Mouse (Mus musculus): ENCODE measurements at regions not wholly inside any gene's neighbourhood (a gene's known extent, or its start where the extent isn't known, plus 50 kb on each side); places are given as distances from the start of the nearest gene placed in this dataset.

GRCm38 (mm10) chr13:110895349-110895748 lies 359.5 kb upstream of the Actbl2 start:
- H3K27ac ChIP-seq (ENCODE audit: insufficient read depth, low read depth): no peak overlapping the region
- H3K36me3 ChIP-seq (replicated peaks in 1 of 2; ENCODE audit: control insufficient read depth in 1 of 2, insufficient read depth in 1 of 2, low read length in 1 of 2): no peaks in the 10 kb centered on the region
- in situ Hi-C loops (cut with MboI; ENCODE audit: low pct_ligation_motif_present, low pct_unique_long_range_greater_than_20kb, low sequenced_read_pairs): no loop called here
- no peak overlapping the region for H3K9ac ChIP-seq (ENCODE audit: insufficient read depth, low read depth)
- no peak overlapping the region for H3K4me2 ChIP-seq (ENCODE audit: insufficient read depth, low read depth, poor library complexity, severe bottlenecking)
- H3K27me3 ChIP-seq (replicated peaks): no peaks in the 10 kb centered on the region
- TF ChIP-seq CHD1 (IDR thresholded peaks at IDR 0.05; ENCODE audit: low read depth, low read length): no peak
- TF ChIP-seq ZMIZ1 (IDR thresholded peaks at IDR 0.05; ENCODE audit: low read depth, low read length): no peak
- TF ChIP-seq CTCF (conservative IDR thresholded peaks at IDR 0.05 in 1 of 2, IDR thresholded peaks at IDR 0.05 in 1 of 2; ENCODE audit: low read depth in 2 of 2, low read length in 2 of 2): no peak
- no peak for TF ChIP-seq ZC3H11A (IDR thresholded peaks at IDR 0.05; ENCODE audit: low read depth, low read length)
- TF ChIP-seq CHD2 (IDR thresholded peaks at IDR 0.05; ENCODE audit: low read length): no peak
- no peak for TF ChIP-seq JUND (conservative IDR thresholded peaks at IDR 0.05; ENCODE audit: low read depth, low read length)
- TF ChIP-seq MAFK (IDR thresholded peaks at IDR 0.05; ENCODE audit: insufficient replicate concordance, low read length): no peak
- no peak for TF ChIP-seq ETS1 (conservative IDR thresholded peaks at IDR 0.05; ENCODE audit: low read depth, low read length)
- TF ChIP-seq GABPA (IDR thresholded peaks at IDR 0.05; ENCODE audit: insufficient replicate concordance, low read depth, low read length): no peak
- no peak for TF ChIP-seq MAZ (IDR thresholded peaks at IDR 0.05; ENCODE audit: low read depth, low read length)
- no peak for TF ChIP-seq UBTF (IDR thresholded peaks at IDR 0.05; ENCODE audit: low read depth, low read length)
- TF ChIP-seq NRF1 (IDR thresholded peaks at IDR 0.05; ENCODE audit: low read depth, low read length): no peak
- dilution Hi-C loops (cut with MboI; ENCODE audit: extremely low pct_ligation_motif_present, extremely low pct_unique_long_range_greater_than_20kb, low sequenced_read_pairs): no loop called here
- no peaks in the 10 kb centered on the region for H3K79me2 ChIP-seq (replicated peaks; ENCODE audit: control insufficient read depth, extremely low read depth, insufficient read depth, poor library complexity, severe bottlenecking)
- H3K4me1 ChIP-seq (ENCODE audit: control insufficient read depth in 1 of 2, insufficient read depth in 2 of 2): no peaks in the 10 kb centered on the region; a peak in 1 of 4 replicates
- no peak overlapping the region for H3K4me3 ChIP-seq (replicated peaks in 1 of 3; ENCODE audit: low read depth in 2 of 3, low read length in 2 of 3, poor library complexity in 1 of 3)
- DNase-seq (ENCODE audit: extremely low read depth): no peak
- no peaks in the 10 kb centered on the region for H3K9me3 ChIP-seq (replicated peaks; ENCODE audit: low read length)

- no peak for TF ChIP-seq NRF1 (IDR thresholded peaks at IDR 0.05; ENCODE audit: low read depth, low read length)
- no peak for TF ChIP-seq CHD1 (IDR thresholded peaks at IDR 0.05; ENCODE audit: low read depth, low read length)
- no peak for TF ChIP-seq RAD21 (IDR thresholded peaks at IDR 0.05; ENCODE audit: low read depth, low read length)
- Histone ChIP-seq H3K9me3 (replicated peaks; ENCODE audit: low read length) (no peaks in the 10 kb centered on the region), H3K36me3 (replicated peaks in 1 of 2; ENCODE audit: control insufficient read depth in 1 of 2, insufficient read depth in 1 of 2, low read length in 1 of 2) (no peaks in the 10 kb centered on the region), H3K4me3 (replicated peaks in 1 of 3; ENCODE audit: low read depth in 2 of 3, low read length in 2 of 3, poor library complexity in 1 of 3) (no peak overlapping the region), H3K27me3 (replicated peaks) (no peaks in the 10 kb centered on the region), H3K4me1 (ENCODE audit: control insufficient read depth in 1 of 2, insufficient read depth in 2 of 2) (no peaks in the 10 kb centered on the region; a peak in 1 of 4 replicates), H3K27ac (ENCODE audit: insufficient read depth, low read depth) (no peak overlapping the region), H3K9ac (ENCODE audit: insufficient read depth, low read depth) (no peak overlapping the region), H3K79me2 (replicated peaks; ENCODE audit: control insufficient read depth, extremely low read depth, insufficient read depth, poor library complexity, severe bottlenecking) (no peaks in the 10 kb centered on the region), H3K4me2 (ENCODE audit: insufficient read depth, low read depth, poor library complexity, severe bottlenecking) (no peak overlapping the region)
- in situ Hi-C loops (cut with MboI; ENCODE audit: low pct_ligation_motif_present, low pct_unique_long_range_greater_than_20kb, low sequenced_read_pairs): no loop called here
- DNase-seq (ENCODE audit: extremely low read depth): no peak
- dilution Hi-C loops (cut with MboI; ENCODE audit: extremely low pct_ligation_motif_present, extremely low pct_unique_long_range_greater_than_20kb, low sequenced_read_pairs): no loop called here
Observed at GRCm38 (mm10) chr13:110895900-110896299, 358.9 kb upstream of the Actbl2 start.

GRCm38 (mm10) chr13:110897621-110898020 lies 357.2 kb upstream of the Actbl2 start:
- no peaks in the 10 kb centered on the region for H3K36me3 ChIP-seq (replicated peaks in 1 of 2; ENCODE audit: control insufficient read depth in 1 of 2, insufficient read depth in 1 of 2, low read length in 1 of 2)
- no peak for DNase-seq (ENCODE audit: extremely low read depth)
- H3K27ac ChIP-seq (ENCODE audit: insufficient read depth, low read depth): no peak overlapping the region
- H3K79me2 ChIP-seq (replicated peaks; ENCODE audit: control insufficient read depth, extremely low read depth, insufficient read depth, poor library complexity, severe bottlenecking): no peaks in the 10 kb centered on the region
- TF ChIP-seq USF1 (IDR thresholded peaks at IDR 0.05; ENCODE audit: low read depth, low read length): no peak
- no peak for TF ChIP-seq ZC3H11A (IDR thresholded peaks at IDR 0.05; ENCODE audit: low read depth, low read length)
- no peak for TF ChIP-seq MYC (IDR thresholded peaks at IDR 0.05; ENCODE audit: low read depth, low read length)
- no peak for TF ChIP-seq EP300 (IDR thresholded peaks at IDR 0.05; ENCODE audit: low read length)
- TF ChIP-seq JUN (IDR thresholded peaks at IDR 0.05; ENCODE audit: insufficient read depth, low read depth, low read length): no peak
- TF ChIP-seq MAFK (IDR thresholded peaks at IDR 0.05; ENCODE audit: insufficient replicate concordance, low read length): no peak
- no peak for TF ChIP-seq KAT2A (IDR thresholded peaks at IDR 0.05; ENCODE audit: insufficient replicate concordance, low read length)
- TF ChIP-seq POLR2AphosphoS2 (IDR thresholded peaks at IDR 0.05; ENCODE audit: low read depth, low read length): no peak
- no peaks in the 10 kb centered on the region; a peak in 1 of 4 replicates for H3K4me1 ChIP-seq (ENCODE audit: control insufficient read depth in 1 of 2, insufficient read depth in 2 of 2)
- no peaks in the 10 kb centered on the region for H3K9me3 ChIP-seq (replicated peaks; ENCODE audit: low read length)
- dilution Hi-C loops (cut with MboI; ENCODE audit: extremely low pct_ligation_motif_present, extremely low pct_unique_long_range_greater_than_20kb, low sequenced_read_pairs) (no loop called here), in situ Hi-C loops (cut with MboI; ENCODE audit: low pct_ligation_motif_present, low pct_unique_long_range_greater_than_20kb, low sequenced_read_pairs) (no loop called here)
- no peaks in the 10 kb centered on the region for H3K27me3 ChIP-seq (replicated peaks)
- H3K4me3 ChIP-seq (replicated peaks in 1 of 3; ENCODE audit: low read depth in 2 of 3, low read length in 2 of 3, poor library complexity in 1 of 3): no peak overlapping the region
- H3K9ac ChIP-seq (ENCODE audit: insufficient read depth, low read depth): no peak overlapping the region
- no peak overlapping the region for H3K4me2 ChIP-seq (ENCODE audit: insufficient read depth, low read depth, poor library complexity, severe bottlenecking)

All from CH12.LX (cell line).